Mouse (Mus musculus): ENCODE measurements around the gene Sqstm1.
A peak's percentile ranks its signal among the peaks of the same experiment; 100 is the strongest.
"Not testable (repeated sequence)": the region's sequence is repeated elsewhere in the genome, so short reads cannot be mapped to it uniquely, and the experiment has no call there.

The Sqstm1 gene

DNA sequence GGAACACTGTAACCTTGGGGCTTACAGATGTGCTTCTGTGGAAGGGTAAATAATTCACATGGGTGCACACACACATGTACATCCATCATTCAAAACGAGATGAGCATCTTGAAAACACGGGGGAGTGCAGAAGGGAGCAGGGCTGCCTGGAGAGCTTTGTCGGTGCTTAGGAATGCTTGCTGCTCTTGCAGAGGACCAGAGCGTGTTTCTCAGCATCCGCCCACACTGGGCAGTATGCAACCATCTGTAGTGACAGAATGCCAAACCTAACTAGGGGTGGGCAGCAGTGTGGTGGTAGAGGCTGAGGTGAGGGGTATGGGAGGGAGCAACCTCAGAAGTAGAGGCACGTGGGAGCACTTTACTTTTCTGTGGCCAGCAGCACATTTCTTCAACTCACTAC is 33.5 kb downstream of the Sqstm1 start:
- no peak for DNase-seq (ENCODE audit: low spot score)

DNA sequence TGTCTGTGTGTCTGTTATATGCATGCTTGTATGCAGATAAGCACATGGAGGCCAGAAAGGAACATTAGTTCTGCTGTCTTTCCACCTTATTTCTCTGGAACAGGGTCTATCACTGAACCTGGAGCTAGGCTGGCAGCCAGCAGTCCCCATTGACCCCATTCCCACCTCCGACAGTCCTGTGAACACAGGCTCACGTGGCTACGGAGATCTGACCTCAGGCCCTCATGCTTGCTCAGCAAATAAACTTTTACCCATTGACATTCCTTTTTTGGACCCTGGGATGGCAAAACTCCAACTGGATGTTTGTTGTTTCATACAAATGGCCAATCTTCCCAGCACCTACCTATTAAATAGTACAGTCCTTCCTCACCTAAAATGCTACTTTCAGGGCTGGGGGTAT is 34.3 kb downstream of the Sqstm1 start:
- DNase-seq (ENCODE audit: low spot score) = no peak

- DNase-seq (ENCODE audit: low spot score) = peak; percentile 98
These were observed 35.9 kb downstream of the Sqstm1 start for GRCm38 (mm10) chr11:50174730-50175187.

DNA sequence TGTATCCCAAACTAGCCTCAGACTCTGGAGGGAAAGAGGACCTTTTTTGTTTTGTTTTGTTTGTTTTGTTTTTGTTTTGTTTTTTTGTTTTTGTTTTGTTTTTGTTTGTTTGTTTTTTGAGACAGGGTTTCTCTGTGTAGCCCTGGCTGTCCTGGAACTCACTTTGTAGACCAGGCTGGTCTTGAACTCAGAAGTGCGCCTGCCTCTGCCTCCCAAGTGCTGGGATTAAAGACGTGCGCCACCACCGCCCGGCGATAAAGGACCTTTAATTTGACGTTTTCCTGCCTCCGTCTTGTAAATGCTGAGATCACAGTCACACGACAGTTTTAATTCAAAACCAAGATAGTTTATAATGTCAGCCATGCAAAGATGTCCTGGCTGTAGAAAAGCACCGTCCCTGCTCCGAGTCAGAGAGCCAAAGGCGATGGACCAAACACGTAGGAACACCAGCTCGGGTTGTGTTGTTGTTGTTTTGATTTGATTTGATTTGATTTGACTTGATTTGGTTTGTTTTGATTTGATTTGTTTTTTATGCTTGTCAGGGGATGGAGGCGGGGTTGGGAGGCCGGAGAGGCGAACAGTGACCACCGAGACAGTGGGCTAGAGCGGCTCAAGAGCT is 36.4 kb downstream of the Sqstm1 start, which contains the start of gene Mrnip:
TSS of gene Mrnip (plus strand) at position 334 of the 619 bp plus-strand sequence.
- not testable (repeated sequence) for DNase-seq (ENCODE audit: low spot score)

- no peak for DNase-seq (ENCODE audit: low spot score)
These were observed 42.3 kb downstream of the Sqstm1 start for GRCm38 (mm10) chr11:50168352-50168751.

- no peak for DNase-seq (ENCODE audit: low spot score)
These were observed 48.1 kb downstream of the Sqstm1 start for GRCm38 (mm10) chr11:50162338-50163050.

GRCm38 (mm10) chr11:50161578-50162304 is 48.9 kb downstream of the Sqstm1 start:
- DNase-seq (ENCODE audit: low spot score) = peak; percentile 62

- no peak for DNase-seq (ENCODE audit: low spot score)
These were observed 51.3 kb downstream of the Sqstm1 start for GRCm38 (mm10) chr11:50159347-50159746.

DNA sequence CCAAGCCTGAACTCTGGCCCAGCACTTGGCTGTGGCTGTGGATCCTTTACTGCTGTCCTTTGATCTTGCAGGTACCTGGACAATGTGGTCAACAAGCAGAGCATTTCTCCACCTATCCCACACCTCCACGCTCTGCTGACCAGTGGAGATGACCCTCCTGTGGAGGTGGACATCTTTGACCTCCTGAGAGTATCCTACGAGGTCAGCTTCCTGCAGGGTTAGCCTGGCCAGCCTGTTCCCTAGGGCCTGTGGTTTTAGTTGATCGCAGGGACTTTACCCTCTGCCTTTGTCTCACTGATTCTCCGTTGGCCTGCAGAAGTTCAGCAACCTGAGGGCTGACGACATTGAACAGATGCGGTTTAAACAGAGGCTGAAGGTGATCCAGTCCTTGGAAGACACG is 52.3 kb downstream of the Sqstm1 start:
- no peak for DNase-seq (ENCODE audit: low spot score)

- DNase-seq (ENCODE audit: low spot score) = no peak
These were observed 53.8 kb downstream of the Sqstm1 start for GRCm38 (mm10) chr11:50156725-50157258.

GRCm38 (mm10) chr11:50155785-50156184 is 54.8 kb downstream of the Sqstm1 start:
- DNase-seq (ENCODE audit: low spot score) = no peak

DNA sequence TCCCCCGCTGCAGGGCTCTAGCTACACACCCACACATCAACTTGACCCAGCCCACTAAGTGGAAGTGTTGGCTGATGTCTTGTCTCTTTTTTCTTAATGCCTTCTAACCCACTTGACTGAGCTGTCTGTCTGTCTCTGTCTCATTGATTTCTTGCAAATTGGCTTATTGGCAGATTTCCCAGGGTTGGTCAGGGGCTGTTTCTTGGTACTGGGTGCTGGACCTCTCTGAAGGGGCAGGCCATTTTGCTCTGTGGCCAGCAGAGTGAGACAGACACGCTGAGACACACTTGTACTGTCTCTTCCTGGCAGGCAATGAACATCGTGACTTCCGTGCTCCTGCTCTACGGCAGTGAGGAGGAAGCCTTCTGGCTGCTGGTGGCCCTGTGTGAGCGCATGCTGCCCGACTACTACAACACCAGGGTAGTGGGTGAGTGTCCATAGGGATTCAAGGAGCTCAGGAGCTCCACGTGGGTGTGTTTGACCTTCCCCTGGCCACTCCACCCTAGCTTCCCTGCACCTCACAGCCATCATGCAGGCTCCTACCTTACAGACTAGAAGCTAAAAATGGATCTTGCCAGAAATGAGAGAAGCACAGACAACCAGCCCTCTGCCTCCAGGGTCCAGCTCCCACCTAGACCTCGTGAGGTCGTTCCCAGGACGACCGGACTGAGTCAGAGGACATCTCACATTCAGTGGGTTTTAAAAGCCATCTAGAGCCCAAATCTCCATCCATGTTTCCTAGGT is 55.7 kb downstream of the Sqstm1 start:
- DNase-seq (ENCODE audit: low spot score) = no peak

- DNase-seq (ENCODE audit: low spot score) = no peak
These were observed 56.5 kb downstream of the Sqstm1 start for GRCm38 (mm10) chr11:50154166-50154565.

DNA sequence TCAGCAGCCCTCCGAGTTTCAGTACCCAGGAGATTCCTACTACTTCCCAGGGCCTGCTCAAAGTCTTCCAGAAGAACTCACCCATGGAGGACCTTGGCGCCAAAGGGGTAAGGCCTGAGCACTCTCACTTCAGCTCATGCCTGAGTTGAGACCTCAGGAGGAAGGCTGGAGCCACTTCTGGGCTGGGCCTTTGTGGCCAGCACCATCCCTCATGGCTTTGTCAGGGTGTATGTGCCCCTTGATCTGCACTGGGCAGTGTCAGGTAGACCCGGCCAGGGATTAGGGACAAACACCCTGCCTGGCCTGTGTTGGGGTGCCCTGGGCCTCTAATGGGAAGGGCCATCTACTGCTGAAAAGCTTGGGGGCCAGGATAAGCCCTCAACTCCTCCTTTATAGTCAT is 59.3 kb downstream of the Sqstm1 start:
- DNase-seq (ENCODE audit: low spot score) = no peak

GRCm38 (mm10) chr11:50149603-50150150 is 61.0 kb downstream of the Sqstm1 start:
- no peak for DNase-seq (ENCODE audit: low spot score)
